Mouse (Mus musculus) urinary bladder, postnatal 36 days (tissue): ENCODE results near the gene Trip6.

Experiments
- DNase-seq, 2 experiments: peaks; one replicate each; pipeline ENCODE4 v3.0.0; 2022; ENCODE audit warnings: low spot score in 2 of 2, mixed read lengths in 1 of 2

Trip6 gene

GRCm38 (mm10) chr5:137314193-137315083 is at the start of gene Trip6:
Trip6 (minus strand) TSS chr5:137314404.
- peak; percentile 85 to 90 for DNase-seq

- no peak for DNase-seq
Observed at GRCm38 (mm10) chr5:137358382-137358781, 44.2 kb upstream of the Trip6 start.

- no peak for DNase-seq
Observed at GRCm38 (mm10) chr5:137354091-137354490, 39.9 kb upstream of the Trip6 start.

- DNase-seq, result no peak
Observed at GRCm38 (mm10) chr5:137352011-137352975, 38.1 kb upstream of the Trip6 start.

- no peak for DNase-seq
Observed at GRCm38 (mm10) chr5:137351394-137351793, 37.2 kb upstream of the Trip6 start.

GRCm38 (mm10) chr5:137351058-137351380 is 36.8 kb upstream of the Trip6 start:
- DNase-seq, result no peak

- DNase-seq, result no peak
Observed at GRCm38 (mm10) chr5:137350205-137351057, 36.2 kb upstream of the Trip6 start.

- peak; percentile 84 to 94 for DNase-seq
Observed at GRCm38 (mm10) chr5:137349384-137350204, 35.4 kb upstream of the Trip6 start, which contains the start of gene Ephb4. Ephb4 (plus strand) TSS chr5:137350109.

GRCm38 (mm10) chr5:137348482-137349383 is 34.5 kb upstream of the Trip6 start:
- DNase-seq, result peak in 1 of 2 experiments; percentile 58

- DNase-seq, result no peak
Observed at GRCm38 (mm10) chr5:137347856-137348255, 33.7 kb upstream of the Trip6 start.

GRCm38 (mm10) chr5:137346983-137347382 is 32.8 kb upstream of the Trip6 start:
- DNase-seq, result no peak

- no peak for DNase-seq
Observed at GRCm38 (mm10) chr5:137346388-137346787, 32.2 kb upstream of the Trip6 start.

GRCm38 (mm10) chr5:137345821-137346220 is 31.6 kb upstream of the Trip6 start:
- DNase-seq, result no peak

- no peak for DNase-seq
Observed at GRCm38 (mm10) chr5:137343869-137344268, 29.7 kb upstream of the Trip6 start.

- no peak for DNase-seq
Observed at GRCm38 (mm10) chr5:137343412-137343811, 29.2 kb upstream of the Trip6 start.

- DNase-seq, result no peak
Observed at GRCm38 (mm10) chr5:137342407-137343012, 28.3 kb upstream of the Trip6 start.

- no peak for DNase-seq
Observed at GRCm38 (mm10) chr5:137340222-137340621, 26.0 kb upstream of the Trip6 start.

GRCm38 (mm10) chr5:137339290-137339979 is 25.2 kb upstream of the Trip6 start:
- peak in 1 of 2 experiments; percentile 45 for DNase-seq
